In genomic region chr2:32495185-32495726, GRCm38 (mm10) we compare ENCODE assay signal across 8 mouse cellular contexts. TPM values are rescaled to one million over a fixed set of nuclear protein-coding genes. Genes with fewer than 3 reads are reported as not detected.
DNase-seq lines count a peak whose midpoint lies in the region; ATAC-seq and TF ChIP-seq lines count a peak whose summit lies in the region.
"Had no signal": no experiment of that assay in that cellular context is flagged by ENCODE, and none has a peak within 500 bp of the region (broad histone marks: within the 10 kb centered on the region; RNA-seq: fewer than 3 reads in every experiment).

No protein-coding gene starts in this region.

- peak; percentile 35 for DNase-seq in liver, adult 2 months (ENCODE audit: extremely low read depth, low read depth, low spot score)
- peak; percentile 47 for DNase-seq in spleen, adult 12 weeks (ENCODE audit: low spot score)
- no peak for DNase-seq in layer of hippocampus, adult 9-11 months
- DNase-seq in adrenal gland, adult 18-20 months (ENCODE audit: low spot score in 2 of 2), result no peak
- DNase-seq in cerebellum, postnatal 4 days (ENCODE audit: low spot score in 2 of 2), result no peak

- H3K4me3 ChIP-seq in heart, embryonic 11.5 days (ENCODE audit: low read depth, low read length), result no peak overlapping the region
- H3K4me3 ChIP-seq in liver, adult 2 months (ENCODE audit: insufficient read depth, low read depth, low read length), result peak overlapping the region; percentile 28
- H3K4me3 ChIP-seq: embryonic facial prominence, embryonic 15.5 days had no signal

- no peak overlapping the region for H3K27ac ChIP-seq in heart, embryonic 11.5 days (ENCODE audit: low read depth, low read length)
- peak overlapping the region; percentile 38 for H3K27ac ChIP-seq in liver, adult 2 months (replicated peaks; ENCODE audit: insufficient read depth, low read depth, low read length)
- H3K27ac ChIP-seq: embryonic facial prominence, embryonic 15.5 days had no signal

- H3K4me1 ChIP-seq in heart, embryonic 11.5 days (ENCODE audit: control insufficient read depth, insufficient read depth, low read length), result 0 out of 2 replicates have a peak, but pooled peaks cover 3% of the 10 kb centered on the region
- H3K4me1 ChIP-seq in liver, adult 2 months (ENCODE audit: control insufficient read depth, insufficient read depth, low read length), result peaks cover 2% of the 10 kb centered on the region; the same call in 1 of the 2 replicates

- no peaks in the 10 kb centered on the region for H3K36me3 ChIP-seq in heart, embryonic 11.5 days (ENCODE audit: control insufficient read depth, insufficient read depth, low read length)
- H3K36me3 ChIP-seq in liver, adult 2 months (ENCODE audit: control insufficient read depth, insufficient read depth, low read length), result no peaks in the 10 kb centered on the region
- H3K36me3 ChIP-seq: embryonic facial prominence, embryonic 15.5 days had no signal

- 0 out of 2 replicates have a peak, but pooled peaks cover 4% of the 10 kb centered on the region for H3K9me3 ChIP-seq in heart, embryonic 11.5 days (replicated peaks; ENCODE audit: control insufficient read depth, low read length)
- H3K9me3 ChIP-seq: embryonic facial prominence, embryonic 15.5 days had no signal

- no peak for TF ChIP-seq POLR2A in liver, adult 2 months (IDR thresholded peaks at IDR 0.05; ENCODE audit: extremely low read depth, insufficient read depth, low read length)

- peak; percentile 75 for ATAC-seq in activated CD4-positive, CD25-positive, alpha-beta regulatory T cell, adult 4 months
- no peak for ATAC-seq in heart, embryonic 11.5 days (replicated peaks; ENCODE audit: insufficient number of reproducible peaks, low FRiP score, low TSS enrichment)

- no peaks in the 10 kb centered on the region for H3K79me2 ChIP-seq in liver, adult 2 months (ENCODE audit: control insufficient read depth, insufficient read depth, low read length)

- no peak overlapping the region for H3K9ac ChIP-seq in heart, embryonic 11.5 days (ENCODE audit: low read depth, low read length)
- H3K9ac ChIP-seq in liver, adult 2 months (ENCODE audit: low read depth, low read length), result no peak overlapping the region
- H3K9ac ChIP-seq: embryonic facial prominence, embryonic 15.5 days had no signal

- H3K4me2 ChIP-seq in heart, embryonic 11.5 days, result 0 out of 2 replicates have a peak overlapping the region, but pooled peaks have one; percentile 14
- H3K4me2 ChIP-seq: embryonic facial prominence, embryonic 15.5 days had no signal

- 67% methylated on average over 20 of the region's 20 CpGs for WGBS in heart, embryonic 11.5 days (ENCODE audit: insufficient replicate concordance)
- 65% methylated on average over 20 of the region's 20 CpGs for WGBS in liver, adult 2 months

- no peak for TF ChIP-seq CTCF in liver, adult 2 months (IDR thresholded peaks at IDR 0.05; ENCODE audit: low read depth, low read length)

- H3K27me3 ChIP-seq in heart, embryonic 11.5 days (ENCODE audit: control insufficient read depth, insufficient read depth, low read length), result no peaks in the 10 kb centered on the region
- no peaks in the 10 kb centered on the region for H3K27me3 ChIP-seq in liver, adult 2 months (ENCODE audit: control insufficient read depth, insufficient read depth, low read length)
- H3K27me3 ChIP-seq: embryonic facial prominence, embryonic 15.5 days had no signal

RNA-seq across cellular contexts. Expression of gene Fam102a, which starts 39.9 kb away (rescaled TPM):
- 10 to 100 TPM; 40.3 to 47.5 TPM for polyA plus RNA-seq in activated CD4-positive, CD25-positive, alpha-beta regulatory T cell, adult 4 months (2017; shearing (Covaris generic))
- 5.2 and 5.3 TPM in 2 replicates for polyA plus RNA-seq in heart, embryonic 11.5 days (2014; fragmentation: Nextera tagmentation; extraction: Ambion mirVana)
- total RNA-seq in liver, adult 2 months (2014; rRNA removed), result 7.0 and 7.2 TPM in 2 replicates
- polyA plus RNA-seq in liver, adult 2 months (2012; rRNA removed), result 10.5 and 11.0 TPM in 2 replicates
- total RNA-seq in adrenal gland, adult 18-20 months (2021), result 10 to 100 TPM; 27.4 to 41.0 TPM

RNA-seq across cellular contexts. Expression of gene Slc25a25, which starts 44.0 kb away (rescaled TPM):
- 1 to 10 TPM; 3.3 to 4.0 TPM for polyA plus RNA-seq in activated CD4-positive, CD25-positive, alpha-beta regulatory T cell, adult 4 months (2017; shearing (Covaris generic))
- 7.9 and 8.5 TPM in 2 replicates for polyA plus RNA-seq in heart, embryonic 11.5 days (2014; fragmentation: Nextera tagmentation; extraction: Ambion mirVana)
- 40.0 and 41.9 TPM in 2 replicates for total RNA-seq in liver, adult 2 months (2014; rRNA removed)
- 57.9 and 124 TPM in 2 replicates for polyA plus RNA-seq in liver, adult 2 months (2012; rRNA removed)
- total RNA-seq in adrenal gland, adult 18-20 months (2021), result 10 to 100 TPM; 48.8 to 55.3 TPM

RNA-seq across cellular contexts. Expression of gene Naif1, which starts 45.0 kb away (rescaled TPM):
- 1 to 10 TPM; 5.2 TPM for polyA plus RNA-seq in activated CD4-positive, CD25-positive, alpha-beta regulatory T cell, adult 4 months (2017; shearing (Covaris generic))
- 5.1 and 5.3 TPM in 2 replicates for polyA plus RNA-seq in heart, embryonic 11.5 days (2014; fragmentation: Nextera tagmentation; extraction: Ambion mirVana)
- total RNA-seq in liver, adult 2 months (2014; rRNA removed), result 0.67 and 0.83 TPM in 2 replicates
- 2.9 and 3.0 TPM in 2 replicates for polyA plus RNA-seq in liver, adult 2 months (2012; rRNA removed)
- 1 to 10 TPM; 4.1 to 4.5 TPM for total RNA-seq in adrenal gland, adult 18-20 months (2021)

Comparison
In these comparisons a context has a peak if more than half of its experiments do, and no peak if none do; other contexts are left out.
1. DNase-seq: peak in liver, adult 2 months (single experiment) and spleen, adult 12 weeks (single experiment); none in layer of hippocampus, adult 9-11 months (single experiment), adrenal gland, adult 18-20 months (0 of 2) and cerebellum, postnatal 4 days (0 of 2).